Mouse (Mus musculus) stomach, embryonic 15.5 days (tissue): ENCODE data around the gene Lkaaear1. TPM values are rescaled to one million over a fixed set of nuclear protein-coding genes. Genes with fewer than 3 reads are reported as not detected.

Source experiments
- ATAC-seq: fragments of 200-750 bp; cut with Nextera tagmentation; 2 replicates; pipeline ENCODE4 v1.8.0; 2017; ENCODE audit warnings: low read depth, moderate number of reproducible peaks, moderate TSS enrichment; ENCODE audit not compliant: insufficient read depth, low FRiP score
- H3K27ac ChIP-seq: fragments of 300-500 bp; sonication (generic); 2 replicates; pipeline ENCODE4 v1.5.1; 2015; ENCODE audit warnings: mild to moderate bottlenecking, inconsistent platforms
- H3K27me3 ChIP-seq: fragments of 300-500 bp; sonication (generic); replicated peaks from 2 replicates; pipeline ENCODE4 v1.6.1; 2015; ENCODE audit warnings: inconsistent platforms
- H3K36me3 ChIP-seq: fragments of 300-500 bp; sonication (generic); 2 replicates; pipeline ENCODE4 v1.6.1; 2015; ENCODE audit warnings: inconsistent platforms
- H3K4me1 ChIP-seq: fragments of 300-500 bp; sonication (generic); 2 replicates; pipeline ENCODE4 v1.6.1; 2015; ENCODE audit warnings: inconsistent platforms
- H3K4me2 ChIP-seq: fragments of 300-500 bp; sonication (generic); 2 replicates; pipeline ENCODE4 v1.6.1; 2015; ENCODE audit warnings: mild to moderate bottlenecking, inconsistent platforms
- H3K4me3 ChIP-seq: fragments of 300-500 bp; sonication (generic); replicated peaks from 2 replicates; pipeline ENCODE4 v1.5.1; 2015; ENCODE audit warnings: inconsistent platforms
- H3K9ac ChIP-seq: fragments of 300-500 bp; sonication (generic); 2 replicates; pipeline ENCODE4 v1.6.1; 2015; ENCODE audit warnings: inconsistent platforms
- H3K9me3 ChIP-seq: fragments of 300-500 bp; sonication (generic); 2 replicates; pipeline ENCODE4 v1.6.1; 2016; ENCODE audit warnings: inconsistent platforms
- WGBS: fragments of 180-500 bp; shearing (Covaris S2); methylation state at CpG from one replicate; pipeline ENCODE4 v1.1.7; 2015; 5-methylcytosine and 5-hydroxymethylcytosine counted together
- polyA plus RNA-seq: library from polyadenylated mRNA; unstranded; fragments of >200 nt; fragmentation: Nextera tagmentation; extraction: Ambion mirVana; gene quantifications from 2 replicates; pipeline ENCODE4 v1.2.1, GENCODE M21; 2015

Lkaaear1 gene
- polyA plus RNA-seq, 1 experiment from 2014 or later, result not detected

DNA sequence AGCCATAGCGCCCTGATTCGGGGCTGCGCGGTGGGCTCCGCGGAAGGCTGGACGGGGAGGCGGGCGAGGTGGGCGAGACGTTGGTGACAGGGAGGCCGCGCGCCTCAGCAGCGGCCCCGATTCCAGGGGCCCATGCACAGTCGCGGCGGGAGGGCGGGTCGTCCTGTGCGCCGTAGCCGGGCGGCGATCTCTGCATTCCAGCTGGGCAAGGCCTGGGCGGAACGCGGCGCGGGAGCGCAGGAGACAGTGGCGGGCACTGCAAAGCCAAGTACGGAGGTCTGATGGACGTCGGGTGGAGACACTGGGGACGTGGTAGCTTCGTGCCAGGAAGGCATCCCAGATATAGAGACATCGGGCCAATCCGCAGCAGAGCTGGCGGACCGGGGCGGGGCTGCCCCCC, 26.9 kb downstream of the Lkaaear1 start, which contains the start of gene Sox18:
TSS of gene Sox18 (minus strand) at position 315 of the 400 bp plus-strand sequence.
- ATAC-seq, result no peak
- 0 out of 2 replicates have a peak within 1 kb of the TSS, but pooled peaks have one; percentile 26 for H3K27ac ChIP-seq

DNA sequence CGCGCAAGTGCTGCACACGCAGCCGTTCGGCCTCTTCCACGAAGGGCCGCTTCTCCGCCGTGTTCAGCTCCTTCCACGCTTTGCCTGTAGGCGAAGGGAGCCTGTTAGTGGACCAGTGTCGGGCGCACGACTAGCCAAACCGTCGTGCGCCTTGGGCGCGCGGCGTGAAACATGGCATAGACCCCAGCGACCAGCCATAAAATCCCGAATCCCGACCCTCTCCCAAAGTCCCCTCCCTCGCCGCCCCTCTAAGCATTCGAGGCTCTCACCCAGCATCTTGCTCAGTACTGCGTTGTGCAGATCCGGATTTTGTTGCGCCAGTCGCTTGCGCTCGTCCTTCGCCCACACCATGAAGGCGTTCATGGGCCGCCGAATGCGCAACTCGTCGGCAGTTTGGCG, 27.3 kb downstream of the Lkaaear1 start:
- Histone ChIP-seq H3K4me3 (peak overlapping the region; percentile 45), H3K9me3 (no peaks in the 10 kb centered on the region), H3K36me3 (no peaks in the 10 kb centered on the region), H3K27ac (0 out of 2 replicates have a peak overlapping the region, but pooled peaks have one; percentile 26), H3K4me2 (peak overlapping the region; percentile 87), H3K27me3 (peaks cover 59% of the 10 kb centered on the region), H3K9ac (no peak overlapping the region), H3K4me1 (peaks cover 18% of the 10 kb centered on the region)
- ATAC-seq, result no peak
- WGBS, result under 1% methylated on average over 41 of the region's 41 CpGs

More for the DNA sequence above, 26.9 kb downstream of the Lkaaear1 start, which contains the start of gene Sox18:
- Histone ChIP-seq H3K4me1 (peaks cover 18% of the 10 kb centered on the region), H3K4me3 (peak within 1 kb of the TSS; percentile 45), H3K9me3 (no peaks in the 10 kb centered on the region), H3K9ac (no peak within 1 kb of the TSS; the same call in 1 of the 2 replicates), H3K4me2 (peak within 1 kb of the TSS; percentile 87), H3K27me3 (peaks cover 59% of the 10 kb centered on the region), H3K36me3 (no peaks in the 10 kb centered on the region)
- WGBS, result under 1% methylated on average over 41 of the region's 43 CpGs

DNA sequence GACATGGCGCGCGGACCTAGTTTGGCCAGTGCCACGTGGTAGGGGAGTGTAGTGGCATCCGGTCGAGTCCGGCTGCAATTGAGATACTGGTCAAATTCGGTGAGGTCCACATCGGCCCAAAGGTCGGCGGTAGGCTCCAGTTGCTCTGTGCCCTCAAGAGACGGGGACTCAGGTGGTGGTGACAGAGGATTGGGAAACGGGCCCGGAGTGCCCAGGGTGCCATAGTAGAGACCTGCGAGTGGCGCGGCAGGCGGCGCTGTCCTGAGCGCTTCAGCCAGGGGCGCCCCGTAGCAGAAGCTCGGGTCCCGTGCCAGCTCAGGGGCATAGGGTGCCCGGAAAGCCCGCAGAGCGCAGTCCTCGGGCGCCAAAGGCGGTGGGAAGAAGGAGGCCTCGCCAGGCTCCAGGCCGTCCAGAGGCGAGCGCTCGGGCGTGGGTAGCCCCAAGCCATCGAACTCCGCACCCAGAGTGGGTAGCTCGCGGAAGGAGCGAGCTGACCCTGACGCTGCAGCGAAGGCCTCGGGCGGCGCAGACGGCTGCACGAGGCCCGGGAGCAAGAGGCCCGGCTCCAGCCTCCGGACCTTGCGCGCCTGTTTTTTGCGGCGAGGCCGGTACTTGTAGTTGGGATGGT, 27.8 kb downstream of the Lkaaear1 start:
- Histone ChIP-seq H3K4me2 (peak overlapping the region; percentile 87), H3K4me3 (peak overlapping the region; percentile 45), H3K36me3 (no peaks in the 10 kb centered on the region), H3K27ac (no peak overlapping the region), H3K9ac (no peak overlapping the region; the same call in 1 of the 2 replicates), H3K4me1 (peaks cover 15% of the 10 kb centered on the region), H3K27me3 (peaks cover 59% of the 10 kb centered on the region), H3K9me3 (no peaks in the 10 kb centered on the region)
- ATAC-seq, result no peak
- WGBS, result 5% methylated on average over 55 of the region's 56 CpGs

DNA sequence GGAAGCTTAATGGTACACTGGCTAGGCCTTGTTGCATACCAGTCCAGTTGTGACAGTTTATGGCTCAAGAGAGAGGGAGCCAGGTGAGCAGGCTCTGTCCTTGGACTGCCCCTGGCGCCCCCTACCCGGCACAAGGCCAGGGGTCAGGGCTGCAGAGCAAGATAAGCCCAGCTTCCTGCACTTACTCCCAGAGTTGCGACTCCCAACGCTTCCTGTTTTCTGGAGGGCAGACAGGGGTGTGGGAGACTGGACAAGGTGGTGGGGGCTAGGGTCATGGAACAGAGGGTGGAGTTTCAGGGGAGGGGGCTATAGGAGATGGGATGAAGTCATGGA, 35.0 kb downstream of the Lkaaear1 start:
- no peaks in the 10 kb centered on the region for H3K9me3 ChIP-seq
- WGBS, result 10% methylated on average over 4 of the region's 4 CpGs
- peaks cover 1% of the 10 kb centered on the region; the same call in 1 of the 2 replicates for H3K27me3 ChIP-seq
- H3K4me1 ChIP-seq, result no peaks in the 10 kb centered on the region
- no peak overlapping the region for H3K9ac ChIP-seq
- no peak overlapping the region for H3K4me2 ChIP-seq
- no peak overlapping the region for H3K4me3 ChIP-seq
- no peaks in the 10 kb centered on the region for H3K36me3 ChIP-seq
- ATAC-seq, result 0 out of 2 replicates have a peak, but pooled peaks have one; percentile 8
- H3K27ac ChIP-seq, result peak overlapping the region; percentile 3

DNA sequence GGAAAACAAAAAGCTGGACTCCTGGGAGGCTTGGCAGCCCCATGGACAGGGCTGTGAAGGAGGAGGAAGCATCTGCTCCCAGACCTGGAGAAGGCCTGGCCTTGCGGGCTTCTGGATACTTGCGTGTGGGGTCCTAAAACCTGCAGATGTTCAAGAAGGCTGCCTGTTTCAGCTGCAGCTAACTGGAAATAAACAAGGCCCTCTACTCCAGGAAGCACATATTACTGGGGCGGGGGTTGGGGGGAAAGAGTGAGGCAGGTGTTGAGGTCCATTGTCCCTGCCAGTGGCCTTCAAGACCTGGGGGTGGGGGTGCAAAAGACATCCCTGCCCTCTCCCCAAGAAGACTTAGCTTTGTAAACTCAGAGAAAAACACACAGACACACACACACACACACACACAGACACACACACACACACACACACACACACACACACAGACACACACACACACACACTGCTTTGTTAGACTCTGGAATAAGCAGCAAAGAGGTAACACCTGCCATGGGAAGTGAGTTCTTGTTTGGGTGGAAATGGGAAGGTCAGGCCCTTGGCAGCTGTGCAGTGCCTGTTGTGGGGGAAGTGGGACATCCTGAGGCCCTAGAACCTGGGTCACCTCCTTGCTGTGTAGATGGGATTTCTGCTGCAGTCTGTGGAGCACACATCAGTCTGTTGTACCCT, 35.5 kb downstream of the Lkaaear1 start:
- Histone ChIP-seq H3K9me3 (no peaks in the 10 kb centered on the region), H3K4me2 (no peak overlapping the region), H3K9ac (no peak overlapping the region), H3K27ac (peak overlapping the region; percentile 11; the same call in 1 of the 2 replicates), H3K4me3 (no peak overlapping the region), H3K27me3 (no peaks in the 10 kb centered on the region), H3K4me1 (no peaks in the 10 kb centered on the region), H3K36me3 (no peaks in the 10 kb centered on the region)
- ATAC-seq, result peak; percentile 47; the same call in 1 of the 2 replicates
- 78% methylated on average over 3 of the region's 3 CpGs for WGBS

DNA sequence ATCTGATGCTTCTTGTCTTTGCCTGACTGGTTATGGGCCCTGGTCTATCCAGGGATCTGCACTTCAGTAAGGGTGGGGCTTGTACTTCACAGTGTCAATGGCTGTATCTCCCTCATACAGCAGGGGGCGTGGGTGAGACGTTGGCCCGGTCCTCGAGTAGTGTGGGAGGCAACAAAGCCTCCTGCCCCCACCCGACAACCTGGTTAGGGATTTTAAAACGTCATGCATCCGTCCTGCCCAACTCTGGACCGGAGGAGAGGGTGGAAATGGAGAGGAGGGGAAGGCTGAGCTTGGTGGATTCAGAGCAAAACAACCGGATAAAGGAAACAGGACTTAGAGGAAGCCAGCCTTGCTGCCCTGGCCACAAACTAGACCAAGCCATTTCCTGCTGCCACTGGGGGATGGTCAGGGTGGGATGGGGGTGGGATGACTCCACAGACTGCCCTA, 38.6 kb downstream of the Lkaaear1 start:
- Histone ChIP-seq H3K27ac (0 out of 2 replicates have a peak overlapping the region, but pooled peaks have one; percentile 31), H3K9ac (no peak overlapping the region), H3K36me3 (peaks cover 3% of the 10 kb centered on the region; the same call in 1 of the 2 replicates), H3K9me3 (no peaks in the 10 kb centered on the region), H3K4me3 (no peak overlapping the region), H3K4me2 (no peak overlapping the region), H3K4me1 (no peaks in the 10 kb centered on the region; the same call in 1 of the 2 replicates), H3K27me3 (no peaks in the 10 kb centered on the region)
- peak; percentile 75; the same call in 1 of the 2 replicates for ATAC-seq
- WGBS, result 9% methylated on average over 9 of the region's 9 CpGs

DNA sequence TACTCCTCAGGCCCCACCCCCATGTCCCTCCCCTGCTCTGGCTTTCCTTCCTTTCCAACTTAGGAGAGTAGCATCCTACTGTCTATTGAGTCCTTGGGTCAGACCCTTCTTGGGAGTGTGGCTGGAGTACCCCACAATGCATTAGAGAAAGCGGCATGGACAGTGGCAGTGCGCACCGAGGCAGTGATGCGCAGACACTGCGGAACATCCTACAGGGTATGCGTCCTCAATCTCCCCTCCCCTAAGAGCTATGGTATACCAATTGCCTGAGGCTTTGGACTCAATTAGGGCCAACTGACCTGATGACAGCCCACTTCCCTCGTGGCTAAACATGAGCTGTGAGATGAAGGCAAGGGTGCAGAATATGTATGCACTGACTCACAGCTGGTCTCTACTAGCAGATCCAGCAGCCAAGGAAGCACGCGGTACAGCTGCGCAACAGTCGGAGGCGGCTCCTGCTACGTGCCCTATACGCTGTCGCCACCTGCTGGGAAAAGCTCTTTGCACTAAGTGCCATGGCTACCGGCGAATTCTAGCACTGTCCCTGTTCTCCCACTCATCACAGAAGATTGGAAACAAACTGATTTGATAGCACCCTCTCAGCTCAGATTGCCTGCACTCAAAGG, 39.2 kb downstream of the Lkaaear1 start:
- no peak overlapping the region for H3K27ac ChIP-seq
- no peaks in the 10 kb centered on the region; the same call in 1 of the 2 replicates for H3K4me1 ChIP-seq
- no peaks in the 10 kb centered on the region for H3K27me3 ChIP-seq
- 40% methylated on average over 17 of the region's 17 CpGs for WGBS
- no peak overlapping the region for H3K4me3 ChIP-seq
- H3K9me3 ChIP-seq, result no peaks in the 10 kb centered on the region
- no peak for ATAC-seq
- H3K4me2 ChIP-seq, result no peak overlapping the region
- no peak overlapping the region for H3K9ac ChIP-seq
- H3K36me3 ChIP-seq, result peaks cover 7% of the 10 kb centered on the region; the same call in 1 of the 2 replicates

DNA sequence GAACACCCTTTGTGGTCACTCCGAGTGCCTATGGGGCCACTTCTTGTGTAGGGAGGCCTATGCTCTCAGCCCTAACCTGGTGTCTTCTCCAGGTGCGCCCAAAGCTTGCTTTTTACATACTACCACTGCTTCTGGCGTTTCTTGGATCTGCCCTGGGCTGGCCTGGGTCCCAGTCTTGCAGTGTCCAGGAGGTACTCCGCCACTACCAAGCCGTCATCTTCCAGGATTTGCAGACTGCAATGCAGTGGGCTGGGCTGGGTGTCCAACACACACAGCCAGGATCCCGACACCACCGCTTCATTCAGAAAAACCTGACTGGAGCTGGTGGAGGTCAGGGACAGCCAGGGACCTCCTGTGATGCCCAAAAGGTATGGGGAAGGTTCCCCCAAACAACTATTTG, 39.7 kb downstream of the Lkaaear1 start:
- no peaks in the 10 kb centered on the region for H3K27me3 ChIP-seq
- ATAC-seq, result no peak
- H3K27ac ChIP-seq, result no peak overlapping the region

DNA sequence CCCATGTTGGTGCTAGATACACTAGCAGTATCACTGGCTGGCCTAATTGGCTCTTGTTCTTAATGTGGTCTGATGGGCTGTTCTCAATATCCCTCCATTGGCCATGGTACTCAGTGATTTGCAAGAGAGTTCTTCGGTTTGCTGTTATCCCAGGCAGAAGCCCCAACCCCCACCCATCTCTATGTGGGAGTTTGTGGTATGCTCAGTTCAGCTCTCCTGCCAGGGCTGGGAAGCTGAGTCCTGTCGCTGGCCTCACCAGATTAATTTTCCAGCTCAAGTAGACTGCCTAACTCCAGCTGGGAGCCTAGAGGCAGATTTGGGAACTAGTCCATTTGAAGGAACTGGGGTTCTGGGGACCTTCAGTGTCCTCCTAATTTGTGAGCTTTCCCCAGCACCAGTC, 40.8 kb downstream of the Lkaaear1 start:
- H3K4me1 ChIP-seq, result no peaks in the 10 kb centered on the region; the same call in 1 of the 2 replicates
- H3K4me3 ChIP-seq, result no peak overlapping the region
- H3K9me3 ChIP-seq, result no peaks in the 10 kb centered on the region
- no peaks in the 10 kb centered on the region for H3K27me3 ChIP-seq
- H3K9ac ChIP-seq, result no peak overlapping the region
- H3K4me2 ChIP-seq, result no peak overlapping the region
- peaks cover 21% of the 10 kb centered on the region for H3K36me3 ChIP-seq
- no peak for ATAC-seq
- H3K27ac ChIP-seq, result no peak overlapping the region
- 71% methylated on average over 2 of the region's 2 CpGs for WGBS

More for the DNA sequence above, 39.7 kb downstream of the Lkaaear1 start:
- Histone ChIP-seq H3K4me1 (no peaks in the 10 kb centered on the region; the same call in 1 of the 2 replicates), H3K36me3 (peaks cover 10% of the 10 kb centered on the region; the same call in 1 of the 2 replicates), H3K9me3 (no peaks in the 10 kb centered on the region), H3K9ac (no peak overlapping the region), H3K4me2 (no peak overlapping the region), H3K4me3 (no peak overlapping the region)
- WGBS, result 84% methylated on average over 7 of the region's 7 CpGs

DNA sequence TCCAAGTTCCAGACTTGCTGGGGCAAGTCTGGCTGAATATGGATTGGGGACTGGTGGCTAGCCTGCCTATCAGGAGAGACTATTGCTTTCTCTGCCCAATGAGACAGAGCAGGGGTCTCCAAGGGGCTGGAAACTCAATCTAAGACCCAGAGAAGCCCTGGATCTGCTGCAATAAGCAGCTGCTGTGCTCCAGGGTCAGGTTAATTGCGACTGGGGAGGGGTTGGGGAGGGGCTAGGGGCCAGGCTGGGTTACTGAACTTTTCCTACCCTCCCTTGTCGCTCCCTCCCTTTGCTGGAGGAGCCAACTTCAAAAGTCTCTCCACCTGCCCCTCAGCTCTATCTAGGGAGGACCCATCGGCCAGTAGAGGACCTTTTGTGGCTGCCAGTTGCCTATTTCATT, 41.5 kb downstream of the Lkaaear1 start, which contains the start of gene Gm29797:
TSS of gene Gm29797 (plus strand) at position 301 of the 400 bp plus-strand sequence.
- WGBS, result 59% methylated on average over 3 of the region's 3 CpGs
- no peaks in the 10 kb centered on the region for H3K9me3 ChIP-seq
- H3K4me3 ChIP-seq, result no peak within 1 kb of the TSS
- H3K27me3 ChIP-seq, result no peaks in the 10 kb centered on the region
- peaks cover 26% of the 10 kb centered on the region for H3K36me3 ChIP-seq
- no peak within 1 kb of the TSS for H3K27ac ChIP-seq
- ATAC-seq, result no peak
- no peak within 1 kb of the TSS for H3K9ac ChIP-seq
- H3K4me2 ChIP-seq, result no peak within 1 kb of the TSS
- H3K4me1 ChIP-seq, result no peaks in the 10 kb centered on the region; the same call in 1 of the 2 replicates

DNA sequence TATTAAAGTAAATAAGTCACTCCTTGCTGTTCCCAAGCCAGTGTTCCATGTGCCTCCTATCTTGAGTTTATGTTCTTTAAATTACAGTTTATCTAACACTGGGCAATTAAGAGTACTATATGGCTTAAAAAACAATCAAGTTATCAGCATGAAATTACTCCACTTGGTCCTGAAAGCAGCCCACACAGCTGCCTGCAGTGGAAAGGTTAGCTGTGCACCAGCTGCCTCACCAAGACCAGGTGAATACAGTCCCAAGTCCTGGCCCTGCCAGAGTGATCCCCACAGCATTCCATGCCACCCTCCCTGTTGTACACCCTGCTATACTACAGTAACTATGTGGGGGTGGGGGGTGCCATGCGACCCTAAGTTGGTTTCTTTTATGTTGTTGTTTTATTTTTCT, 44.7 kb downstream of the Lkaaear1 start:
- H3K9me3 ChIP-seq, result no peaks in the 10 kb centered on the region
- no peak overlapping the region for H3K27ac ChIP-seq
- no peak overlapping the region for H3K9ac ChIP-seq
- H3K4me2 ChIP-seq, result no peak overlapping the region
- H3K4me3 ChIP-seq, result no peak overlapping the region
- H3K36me3 ChIP-seq, result peaks cover 51% of the 10 kb centered on the region
- no peaks in the 10 kb centered on the region for H3K27me3 ChIP-seq
- ATAC-seq, result 0 out of 2 replicates have a peak, but pooled peaks have one; percentile 37
- 72% methylated on average over 1 of the region's 1 CpGs for WGBS
- H3K4me1 ChIP-seq, result no peaks in the 10 kb centered on the region; the same call in 1 of the 2 replicates
